Mouse (Mus musculus) adrenal gland, postnatal 10 days (tissue): ENCODE data around the gene D8Ertd738e. TPM values are rescaled to one million over a fixed set of nuclear protein-coding genes. Genes with fewer than 3 reads are reported as not detected.

Source experiments
- DNase-seq: peaks from one replicate; pipeline ENCODE4 v3.0.0; 2021; ENCODE audit warnings: mixed read lengths
- total RNA-seq, 2 experiments: library from RNA; stranded (reverse); gene quantifications; 2 replicates each; pipeline ENCODE4 v1.2.3; 2021

Gene D8Ertd738e
- total RNA-seq, 2 experiments from 2014 or later: 210 to 233 TPM

DNA sequence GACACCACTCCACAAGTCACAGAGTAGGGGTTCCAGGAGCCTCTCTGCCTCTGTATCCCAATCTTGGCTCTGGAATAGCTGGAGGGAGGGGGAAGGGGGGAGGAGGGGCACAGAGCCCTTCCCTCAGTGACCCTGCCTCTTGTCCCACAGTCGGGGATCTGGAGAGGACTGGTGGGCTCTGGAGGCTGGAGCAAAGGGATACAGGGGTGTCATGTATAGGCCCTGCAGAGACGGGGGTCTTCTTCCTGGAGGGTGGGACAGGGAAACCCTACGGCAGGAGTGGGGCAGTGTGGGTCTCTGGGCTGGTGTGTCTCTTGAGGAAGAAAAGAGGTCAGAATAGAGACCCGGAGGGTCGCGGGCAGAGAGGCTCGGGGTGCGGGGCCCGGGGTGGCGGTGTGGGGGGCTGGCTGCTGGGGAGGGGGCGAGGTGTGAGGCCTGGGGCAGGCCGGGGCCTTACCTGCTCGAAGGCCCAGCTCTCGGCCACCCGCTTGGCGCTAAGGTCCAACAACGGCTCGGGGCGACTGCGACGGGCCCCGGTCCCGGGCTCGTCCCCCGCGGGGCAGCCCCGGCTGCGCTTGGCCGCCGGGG, 13.0 kb downstream of the D8Ertd738e start:
- DNase-seq: peak; percentile 48

DNA sequence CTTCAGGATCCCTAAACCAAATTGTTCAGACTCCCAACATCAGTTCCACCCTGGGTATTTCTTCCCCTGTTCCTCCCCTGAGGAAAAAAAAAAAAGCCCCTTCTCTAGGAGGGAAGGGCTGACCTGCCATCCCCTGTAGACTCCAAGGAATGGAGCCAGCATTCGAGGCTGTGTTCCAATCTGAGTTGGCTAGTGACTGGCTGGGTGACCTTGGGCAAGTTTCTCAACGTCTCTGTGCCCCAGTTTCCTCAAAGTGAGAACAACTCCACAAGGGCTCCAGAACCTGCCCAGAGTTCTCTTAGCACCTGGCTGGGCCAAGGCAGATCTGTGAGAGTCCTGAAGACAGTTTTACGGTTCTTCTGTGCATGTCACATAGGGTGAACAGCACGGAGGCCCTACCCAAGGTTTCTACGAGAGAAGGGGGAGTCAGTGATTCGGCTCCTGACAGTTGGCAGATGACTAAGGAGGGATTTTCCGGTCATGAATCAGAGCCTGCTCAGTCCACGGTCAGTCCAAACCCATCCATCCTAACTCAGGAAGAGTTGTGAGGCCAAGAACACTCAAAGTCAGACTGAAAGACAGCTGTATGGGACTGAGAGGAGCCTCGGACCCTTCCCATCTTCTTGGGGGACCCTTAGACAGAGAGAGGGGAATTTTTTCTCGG, 13.6 kb downstream of the D8Ertd738e start:
- peak; percentile 71 for DNase-seq

DNA sequence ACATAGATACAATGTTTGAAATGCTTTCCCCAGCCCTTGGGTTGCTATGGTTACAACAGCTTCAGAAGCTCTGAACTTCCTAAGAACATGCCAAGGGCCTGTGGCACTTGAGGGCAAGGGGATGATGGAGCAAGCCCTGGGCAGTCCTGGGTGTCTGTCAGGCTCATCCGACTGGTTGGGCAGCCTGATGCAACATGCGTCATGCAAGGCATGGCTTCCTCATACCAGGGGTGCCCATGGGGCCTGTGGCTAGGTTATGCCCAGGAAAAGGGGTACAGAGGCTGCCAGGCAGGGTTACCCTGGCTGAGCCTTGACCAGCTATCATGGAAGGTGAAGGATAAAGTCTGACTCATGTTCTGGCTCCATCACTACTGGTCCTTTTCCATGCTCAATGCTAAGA, 16.5 kb downstream of the D8Ertd738e start:
- peak; percentile 44 for DNase-seq

- no peak for DNase-seq
Observed at GRCm38 (mm10) chr8:84230735-84231134, 18.8 kb downstream of the D8Ertd738e start.

GRCm38 (mm10) chr8:84223322-84224029, 26.0 kb downstream of the D8Ertd738e start:
- peak; percentile 58 for DNase-seq

GRCm38 (mm10) chr8:84222566-84223165, 26.9 kb downstream of the D8Ertd738e start:
- DNase-seq: no peak

DNA sequence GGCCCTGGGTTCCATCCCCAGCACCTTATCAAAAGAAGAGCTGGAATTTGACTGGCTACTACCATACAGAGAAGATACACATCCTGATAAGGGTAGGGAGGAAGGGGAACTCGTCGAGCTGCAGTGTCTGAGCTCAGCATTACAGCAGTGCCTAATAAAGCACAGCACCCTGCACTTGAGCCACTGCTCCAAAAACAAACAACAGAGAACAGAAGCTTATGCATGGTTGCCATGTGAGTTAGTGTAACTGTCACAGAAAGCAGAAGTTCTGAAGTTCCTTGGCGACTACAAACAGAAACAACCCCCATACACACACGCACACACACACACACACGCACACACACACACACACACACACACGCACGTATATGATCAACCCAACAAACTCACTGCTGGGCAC, 29.4 kb downstream of the D8Ertd738e start:
- no peak for DNase-seq

GRCm38 (mm10) chr8:84218143-84218542, 31.4 kb downstream of the D8Ertd738e start:
- DNase-seq: no peak

DNA sequence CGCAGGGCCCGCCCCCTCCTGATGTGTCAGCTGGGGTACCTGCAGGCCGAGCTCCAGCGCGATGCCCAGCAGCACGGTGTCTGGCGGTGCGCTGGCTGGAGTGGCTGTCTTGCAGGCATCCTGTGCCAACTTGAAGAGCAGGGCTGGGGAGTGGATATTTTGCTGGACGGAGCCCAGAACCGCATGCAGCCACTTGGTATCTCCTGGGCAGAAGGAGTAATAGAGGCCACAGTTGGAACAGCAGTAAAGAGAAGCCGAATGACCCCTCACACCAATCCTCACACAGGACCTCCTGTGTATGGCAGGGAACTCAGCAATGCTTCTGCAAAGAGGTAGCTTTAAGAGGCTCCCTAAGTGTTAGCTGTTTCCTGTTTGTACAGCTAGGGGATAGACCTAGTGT, 32.3 kb downstream of the D8Ertd738e start:
- no peak for DNase-seq

GRCm38 (mm10) chr8:84213277-84213676, 36.2 kb downstream of the D8Ertd738e start:
- DNase-seq: no peak

- no peak for DNase-seq
Observed at GRCm38 (mm10) chr8:84211881-84212563, 37.5 kb downstream of the D8Ertd738e start.

DNA sequence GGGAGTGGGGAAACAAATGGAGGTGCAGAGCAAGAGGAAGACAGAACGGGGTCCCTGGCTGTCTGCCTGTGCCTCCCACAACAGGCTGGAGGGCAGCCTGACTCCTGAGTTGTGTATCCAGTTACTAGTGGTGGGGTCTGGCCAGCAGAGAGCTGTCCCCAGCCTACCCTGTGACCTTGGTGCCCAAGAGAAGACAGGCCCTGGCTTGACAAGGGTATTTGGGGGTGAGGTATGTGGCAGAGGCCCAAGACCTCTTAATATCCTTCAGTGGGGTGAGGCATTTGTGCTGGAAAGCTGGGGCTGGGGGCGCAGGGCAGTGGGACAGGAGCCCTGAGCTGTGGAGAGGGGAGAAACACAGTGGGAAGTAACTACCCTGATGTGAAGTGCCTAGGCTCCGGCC, 38.3 kb downstream of the D8Ertd738e start:
- DNase-seq: no peak

GRCm38 (mm10) chr8:84210167-84210791, 39.2 kb downstream of the D8Ertd738e start:
- DNase-seq: peak; percentile 91

GRCm38 (mm10) chr8:84208381-84209380, 40.8 kb downstream of the D8Ertd738e start:
- peak; percentile 29 for DNase-seq

DNA sequence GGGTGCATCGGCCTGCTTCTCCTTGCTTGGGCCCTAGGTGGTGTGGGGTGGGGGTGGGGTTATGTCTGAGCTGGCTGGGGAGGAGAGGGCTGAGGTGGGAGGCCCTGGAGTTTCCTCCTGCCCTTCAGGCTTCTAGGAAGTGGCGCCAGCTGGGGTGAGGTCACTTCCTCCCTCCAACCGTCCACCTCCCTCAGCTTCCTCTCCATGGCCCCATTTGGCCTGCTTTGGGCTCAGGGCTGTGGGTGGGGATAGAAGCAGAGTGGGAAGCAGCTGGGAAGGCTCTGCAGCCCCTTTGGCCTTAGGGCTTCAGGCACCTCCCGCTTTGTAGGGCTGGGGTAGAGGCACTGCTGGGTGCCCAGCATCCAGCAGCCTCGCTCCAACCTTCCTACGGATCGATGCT, 41.7 kb downstream of the D8Ertd738e start:
- DNase-seq: peak; percentile 71

- DNase-seq: no peak
Observed at GRCm38 (mm10) chr8:84206666-84207065, 42.9 kb downstream of the D8Ertd738e start.

DNA sequence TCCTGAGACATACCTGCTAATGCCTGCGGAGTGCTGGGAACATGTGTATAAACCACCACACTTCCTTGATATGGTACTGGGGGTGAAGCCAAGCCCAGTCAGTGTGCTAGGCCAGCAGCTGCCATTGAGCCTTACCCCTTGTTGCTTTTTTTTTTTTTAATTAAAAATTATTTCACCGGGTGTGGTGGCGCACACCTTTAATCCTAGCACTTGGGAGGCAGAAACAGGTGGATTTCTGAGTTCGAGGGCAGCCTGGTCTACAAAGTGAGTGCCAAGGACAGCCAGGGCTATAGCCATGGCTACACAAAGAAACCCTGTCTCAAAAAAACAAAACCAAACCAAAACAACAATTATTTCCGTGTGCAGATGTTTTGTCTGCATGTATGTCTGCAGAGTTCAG, 44.4 kb downstream of the D8Ertd738e start:
- no peak for DNase-seq

- peak; percentile 84 for DNase-seq
Observed at GRCm38 (mm10) chr8:84203975-84204772, 45.3 kb downstream of the D8Ertd738e start.
